Mouse (Mus musculus): ENCODE measurements around the gene Ddi2.
A peak's percentile ranks its signal among the peaks of the same experiment; 100 is the strongest.

Gene Ddi2

GRCm38 (mm10) chr4:141653044-141653443, 70.2 kb downstream of the Ddi2 start:
- DNase-seq: no peak

GRCm38 (mm10) chr4:141651944-141652343, 71.3 kb downstream of the Ddi2 start:
- no peak for DNase-seq

GRCm38 (mm10) chr4:141651286-141651685, 71.9 kb downstream of the Ddi2 start:
- no peak for DNase-seq

GRCm38 (mm10) chr4:141649244-141649643, 74.0 kb downstream of the Ddi2 start:
- no peak for DNase-seq

- DNase-seq: no peak
These were observed 75.0 kb downstream of the Ddi2 start for GRCm38 (mm10) chr4:141648262-141648661.

GRCm38 (mm10) chr4:141647187-141647586, 76.0 kb downstream of the Ddi2 start:
- DNase-seq: no peak

GRCm38 (mm10) chr4:141645988-141646387, 77.2 kb downstream of the Ddi2 start:
- DNase-seq: no peak

GRCm38 (mm10) chr4:141643118-141643855, 79.9 kb downstream of the Ddi2 start:
- peak; percentile 62 for DNase-seq

GRCm38 (mm10) chr4:141641961-141642811, 81.0 kb downstream of the Ddi2 start:
- no peak for DNase-seq

- DNase-seq: no peak
These were observed 81.9 kb downstream of the Ddi2 start for GRCm38 (mm10) chr4:141641353-141641771.

GRCm38 (mm10) chr4:141639474-141639873, 83.7 kb downstream of the Ddi2 start:
- no peak for DNase-seq

GRCm38 (mm10) chr4:141636693-141637092, 86.5 kb downstream of the Ddi2 start:
- no peak for DNase-seq

- no peak for DNase-seq
These were observed 87.2 kb downstream of the Ddi2 start for GRCm38 (mm10) chr4:141635991-141636390.

- no peak for DNase-seq
These were observed 90.9 kb downstream of the Ddi2 start for GRCm38 (mm10) chr4:141632111-141632873.

- no peak for DNase-seq
These were observed 92.0 kb downstream of the Ddi2 start for GRCm38 (mm10) chr4:141631250-141631649.

GRCm38 (mm10) chr4:141630021-141630420, 93.2 kb downstream of the Ddi2 start:
- DNase-seq: no peak

- no peak for DNase-seq
These were observed 94.6 kb downstream of the Ddi2 start for GRCm38 (mm10) chr4:141628661-141629060.
